Mouse (Mus musculus) megakaryocyte, embryonic 14.5 days (primary cell): Measurements from ENCODE around the gene Rai14.

Experiments
- FLI1 ChIP-seq: IDR thresholded peaks from 2 replicates; pipeline ENCODE4 v1.6.1; 2012; ENCODE audit warnings: low read length, inconsistent platforms, mixed read lengths
- GATA1 ChIP-seq: IDR thresholded peaks from 3 replicates; pipeline ENCODE4 v1.6.1; 2012; ENCODE audit warnings: mixed read lengths, low read length, inconsistent platforms, borderline replicate concordance

- TF ChIP-seq GATA1 (no peak), FLI1 (no peak)
These were observed 25.7 kb downstream of the Rai14 start for GRCm38 (mm10) chr15:10688686-10689085.
